Mouse (Mus musculus) cortical plate, adult 2 months (tissue): Measurements from ENCODE around the gene Kdm1a.

Experiments
- CTCF ChIP-seq: fragments of 200-500 bp; IDR thresholded peaks from 2 replicates; pipeline ENCODE4 v1.5.1; 2011; ENCODE audit warnings: mild to moderate bottlenecking, control low read depth, low read length; ENCODE audit not compliant: insufficient read depth; ENCODE audit errors: extremely low read depth
- POLR2A ChIP-seq: fragments of 200-500 bp; IDR thresholded peaks from 2 replicates; pipeline ENCODE4 v1.6.1; 2011; ENCODE audit warnings: mild to moderate bottlenecking, low read length, control low read depth; ENCODE audit not compliant: insufficient read depth; ENCODE audit errors: extremely low read depth

DNA sequence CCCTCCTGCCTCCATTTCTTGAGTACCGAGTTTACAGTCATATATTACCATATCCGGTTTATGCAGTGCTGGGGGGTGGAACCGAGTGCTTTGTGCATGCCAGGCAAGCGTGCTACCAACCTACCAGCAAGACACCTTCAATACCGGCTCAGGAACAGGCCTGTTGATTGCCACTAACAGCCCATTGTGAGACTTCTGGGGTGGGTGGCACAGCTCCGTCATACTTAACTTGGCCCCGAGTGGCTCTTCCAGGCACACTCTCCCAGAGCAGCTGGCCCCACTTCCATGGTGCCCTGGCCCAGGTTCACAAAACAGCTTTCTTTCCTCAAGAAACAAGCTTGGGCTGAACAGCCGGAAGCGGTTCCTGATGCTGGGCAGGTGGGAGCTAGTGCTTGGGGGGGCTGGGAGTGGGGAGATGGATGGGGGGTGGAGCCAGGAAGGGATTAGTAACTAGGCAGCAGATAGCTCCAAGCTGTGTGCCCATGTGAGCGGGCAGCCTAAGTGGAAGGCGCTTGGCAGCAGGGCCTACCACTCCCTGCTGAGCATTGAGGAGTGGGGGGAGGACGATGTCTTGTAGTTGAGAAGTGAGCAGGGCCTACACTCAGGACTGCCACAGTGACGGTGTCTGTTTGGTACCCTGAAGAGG is 49.5 kb upstream of the Kdm1a start:
- no peak for TF ChIP-seq POLR2A
- TF ChIP-seq CTCF = no peak
